Mouse (Mus musculus): Measurements from ENCODE around the gene Slc45a1. TPM values are rescaled to one million over a fixed set of nuclear protein-coding genes. Genes with fewer than 3 reads are reported as not detected.

Slc45a1 gene
- total RNA-seq, 2 experiments from 2014 or later: not detected

DNA sequence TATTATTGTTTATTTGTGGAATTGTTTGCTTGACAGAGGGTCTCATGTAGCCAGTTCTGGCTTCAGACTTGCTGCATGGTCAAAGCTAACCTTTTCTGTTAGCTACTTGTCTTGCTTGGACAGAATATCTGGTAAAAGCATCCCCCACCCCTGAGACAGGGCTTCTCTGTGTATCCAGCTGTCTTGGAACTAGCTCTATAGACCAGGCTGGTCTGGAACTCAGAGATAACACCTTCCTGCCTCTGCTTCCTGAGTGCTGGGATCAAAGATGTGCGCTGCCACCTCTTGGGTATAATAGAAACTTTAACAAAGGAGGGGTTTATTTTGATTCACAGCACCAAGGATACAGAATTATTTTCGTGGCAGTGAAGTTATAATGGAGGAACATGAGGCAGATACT, 66.2 kb downstream of the Slc45a1 start:
- ATAC-seq (replicated peaks; ENCODE audit: low FRiP score, poor library complexity, severe bottlenecking): no peak

GRCm38 (mm10) chr4:150583777-150584135, 68.2 kb downstream of the Slc45a1 start:
- ATAC-seq (replicated peaks; ENCODE audit: low FRiP score, poor library complexity, severe bottlenecking): no peak

DNA sequence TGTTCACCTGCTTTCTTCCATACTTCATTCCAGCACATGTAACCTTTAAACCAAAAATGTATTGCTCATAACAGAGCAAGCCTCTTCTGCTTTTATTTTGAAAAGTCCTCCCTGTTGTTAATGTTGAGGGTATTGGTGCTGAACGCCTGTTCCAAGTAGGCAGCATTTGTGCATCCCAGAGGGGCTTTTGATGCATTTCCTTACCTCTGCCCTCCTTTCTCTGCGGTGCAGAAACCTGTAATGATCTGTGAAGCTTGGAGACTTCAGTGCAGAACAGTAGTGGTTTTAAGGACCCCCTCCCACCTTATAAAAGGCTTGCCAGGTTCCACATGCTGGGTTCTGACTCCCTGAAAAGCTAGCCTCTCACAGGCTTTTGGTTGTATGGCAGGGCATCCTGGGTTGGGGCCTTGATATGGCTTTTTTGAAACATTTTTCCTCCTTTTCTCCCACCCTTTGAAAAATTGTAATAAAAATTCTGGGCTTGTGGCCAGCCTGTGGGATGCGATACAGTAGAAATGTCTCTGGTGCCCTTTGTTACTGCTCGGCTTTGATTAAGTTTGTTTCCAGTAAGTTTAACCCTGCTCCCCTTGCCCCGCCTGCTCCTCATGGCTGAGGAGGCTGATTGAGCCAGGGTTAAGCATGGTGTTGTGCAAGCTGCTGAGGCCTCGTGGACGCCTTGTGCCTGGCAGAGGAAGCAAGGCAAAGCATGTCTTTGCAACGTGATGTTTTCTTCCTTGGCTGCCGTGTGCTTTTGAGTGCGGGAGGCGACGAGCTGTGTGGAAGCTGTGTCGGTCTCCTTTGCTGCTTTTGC, 68.8 kb downstream of the Slc45a1 start:
- no peak for ATAC-seq (replicated peaks; ENCODE audit: low FRiP score, poor library complexity, severe bottlenecking)

- no peak for ATAC-seq (replicated peaks; ENCODE audit: low FRiP score, poor library complexity, severe bottlenecking)
Measured at GRCm38 (mm10) chr4:150581931-150582723, 69.8 kb downstream of the Slc45a1 start.

Other genes starting within 250 kb of the Slc45a1 start
- gene Errfi1, start 201.7 kb upstream of the Slc45a1 start, total RNA-seq (2015; ENCODE audit: low replicate concordance): 1.1 and 2.9 TPM in 2 replicates
- 1.7 TPM in 1 of 2 replicates, not detected in the other for gene Errfi1, start 201.7 kb upstream of the Slc45a1 start, total RNA-seq (2017; ENCODE audit: low replicate concordance)

All from erythroid progenitor cell, adult 5-6 weeks (primary cell).